Mouse (Mus musculus): Measurements from ENCODE around the gene Rpl23a.

The Rpl23a gene

GRCm38 (mm10) chr11:78167257-78167959 lies 16.0 kb downstream of the Rpl23a start:
- no peak for DNase-seq (ENCODE audit: low spot score in 2 of 2)

DNA sequence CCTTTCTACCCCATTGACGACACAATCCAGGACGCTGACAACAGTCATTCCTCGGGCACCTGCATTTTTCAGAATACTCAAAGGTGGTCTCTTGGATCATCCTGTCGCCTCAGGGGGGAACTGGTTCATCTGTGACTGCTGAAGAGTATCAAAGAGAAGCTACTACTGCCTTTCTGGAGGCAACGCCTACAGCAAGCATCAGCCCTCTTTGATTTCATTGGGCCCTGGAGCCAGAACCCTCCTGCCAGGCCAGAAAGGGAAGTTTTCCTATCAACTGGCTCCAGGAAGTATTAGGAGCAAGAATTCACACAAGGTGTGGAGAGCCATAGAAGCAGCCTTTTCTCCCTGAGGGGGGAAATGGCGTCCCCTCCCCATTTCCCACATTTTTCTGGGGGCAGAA lies 16.7 kb downstream of the Rpl23a start:
- no peak for DNase-seq (ENCODE audit: low spot score in 2 of 2)

DNA sequence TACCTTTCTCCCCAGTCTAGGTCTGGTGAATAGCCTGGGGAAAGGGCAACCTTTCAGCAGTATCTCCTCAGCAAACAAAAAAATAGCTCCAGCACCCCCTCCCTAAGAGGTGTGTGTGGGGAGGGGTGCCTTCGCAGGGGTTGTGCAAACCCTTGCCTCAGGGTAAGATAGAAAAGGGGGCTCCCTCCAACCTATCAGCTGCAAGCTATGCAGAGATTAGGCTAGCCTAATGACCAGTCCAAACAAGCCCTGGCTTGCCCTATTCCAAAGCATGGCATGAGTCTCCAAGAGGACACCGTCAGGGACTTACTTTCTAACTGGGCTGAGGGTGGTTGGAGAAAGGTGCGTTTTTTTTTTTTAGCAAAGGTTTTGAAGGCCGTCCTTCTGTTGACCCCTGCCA lies 17.2 kb downstream of the Rpl23a start:
- DNase-seq (ENCODE audit: low spot score in 2 of 2): no peak

- no peak for DNase-seq (ENCODE audit: low spot score in 2 of 2)
These were observed 17.6 kb downstream of the Rpl23a start for GRCm38 (mm10) chr11:78165761-78166109.

- DNase-seq (ENCODE audit: low spot score in 2 of 2): no peak
These were observed 18.2 kb downstream of the Rpl23a start, which contains the start of gene Traf4 for GRCm38 (mm10) chr11:78164924-78165760. Gene Traf4 (minus strand): TSS chr11:78165589.

- no peak for DNase-seq (ENCODE audit: low spot score in 2 of 2)
These were observed 18.8 kb downstream of the Rpl23a start for GRCm38 (mm10) chr11:78164604-78164923.

GRCm38 (mm10) chr11:78163681-78164603 lies 19.4 kb downstream of the Rpl23a start:
- DNase-seq (ENCODE audit: low spot score in 2 of 2): no peak

DNA sequence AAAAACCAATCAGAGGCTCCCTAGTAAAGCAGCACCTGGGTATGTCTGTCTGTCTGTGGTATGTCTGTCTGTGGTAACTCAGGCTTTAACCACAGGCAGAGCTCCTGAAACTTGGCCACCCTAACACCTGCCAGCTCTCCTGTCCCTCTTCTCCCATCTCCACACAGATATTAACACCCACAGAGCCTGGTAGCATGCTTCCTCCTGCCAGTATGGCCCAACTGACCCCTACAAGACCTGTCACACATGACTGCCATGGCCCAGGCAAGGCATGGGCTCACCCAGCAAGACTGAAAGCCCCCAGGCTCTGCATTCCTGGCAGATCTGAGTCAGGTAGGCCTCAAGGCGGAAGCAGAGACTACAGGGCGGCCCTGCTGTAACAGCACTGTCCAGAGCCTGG lies 20.3 kb downstream of the Rpl23a start:
- no peak for DNase-seq (ENCODE audit: low spot score in 2 of 2)

DNA sequence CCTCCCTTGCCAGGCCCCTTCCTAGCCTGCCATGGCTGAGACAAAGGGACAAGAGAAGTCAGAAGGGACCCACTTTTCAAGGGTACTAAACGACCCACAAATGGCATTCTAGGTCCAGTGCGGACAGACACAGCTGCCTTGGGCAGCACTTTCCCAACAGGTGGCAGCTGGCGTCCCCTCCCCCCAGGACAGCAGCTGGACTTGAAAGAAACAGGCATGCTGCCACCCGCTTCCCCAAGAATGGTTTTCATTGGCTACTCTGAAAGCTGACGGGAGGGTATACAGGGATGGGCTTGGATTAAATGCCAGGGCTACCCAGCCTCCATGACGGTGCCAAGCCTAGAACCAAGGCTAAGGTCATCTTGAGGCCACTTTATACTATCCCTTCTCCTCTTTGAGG lies 20.9 kb downstream of the Rpl23a start:
- DNase-seq (ENCODE audit: low spot score in 2 of 2): no peak

- DNase-seq (ENCODE audit: low spot score in 2 of 2): no peak
These were observed 21.4 kb downstream of the Rpl23a start for GRCm38 (mm10) chr11:78161968-78162367.

- DNase-seq (ENCODE audit: low spot score in 2 of 2): no peak
These were observed 22.2 kb downstream of the Rpl23a start for GRCm38 (mm10) chr11:78161169-78161568.

DNA sequence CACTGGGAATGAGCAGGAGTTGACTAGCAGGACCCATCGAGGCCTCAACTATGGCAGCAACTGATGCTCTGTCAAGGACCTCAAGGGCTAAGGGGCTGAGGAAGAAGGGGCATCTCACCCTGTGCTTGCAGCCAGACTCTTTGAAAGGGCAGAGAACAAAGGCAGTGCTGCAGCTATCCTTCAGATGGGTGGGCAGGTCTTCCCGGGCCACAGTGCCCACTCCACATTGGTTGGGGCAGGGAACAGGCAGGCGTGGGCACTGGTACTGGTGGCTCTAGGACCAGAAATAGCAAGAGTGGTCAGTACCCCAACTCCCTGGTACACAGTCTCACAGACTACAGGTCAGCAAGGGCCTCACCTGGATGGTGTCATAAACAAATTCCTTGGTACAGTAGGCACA lies 22.7 kb downstream of the Rpl23a start:
- no peak for DNase-seq (ENCODE audit: low spot score in 2 of 2)

- no peak for DNase-seq (ENCODE audit: low spot score in 2 of 2)
These were observed 23.2 kb downstream of the Rpl23a start for GRCm38 (mm10) chr11:78160171-78160570.

- DNase-seq (ENCODE audit: low spot score in 2 of 2): no peak
These were observed 23.8 kb downstream of the Rpl23a start for GRCm38 (mm10) chr11:78159557-78159956.

DNA sequence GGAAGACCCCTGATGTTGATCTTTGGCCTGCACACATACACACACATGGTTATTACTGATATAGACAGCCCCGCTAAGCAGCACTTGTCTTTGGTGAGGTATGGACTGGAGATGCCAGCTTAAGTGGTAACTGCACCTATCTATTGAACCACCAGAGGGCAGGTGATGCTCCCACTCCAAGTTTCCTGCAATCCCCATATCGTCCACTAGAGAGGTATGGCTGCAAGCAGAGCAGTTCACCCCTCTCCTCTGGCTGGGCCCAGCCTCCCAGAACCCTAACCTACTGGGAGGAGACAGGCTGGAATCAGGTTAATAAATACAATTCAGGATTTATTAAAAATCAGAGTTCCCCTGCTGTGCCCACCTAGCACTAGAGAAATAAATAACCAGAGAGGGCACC lies 24.3 kb downstream of the Rpl23a start:
- no peak for DNase-seq (ENCODE audit: low spot score in 2 of 2)

DNA sequence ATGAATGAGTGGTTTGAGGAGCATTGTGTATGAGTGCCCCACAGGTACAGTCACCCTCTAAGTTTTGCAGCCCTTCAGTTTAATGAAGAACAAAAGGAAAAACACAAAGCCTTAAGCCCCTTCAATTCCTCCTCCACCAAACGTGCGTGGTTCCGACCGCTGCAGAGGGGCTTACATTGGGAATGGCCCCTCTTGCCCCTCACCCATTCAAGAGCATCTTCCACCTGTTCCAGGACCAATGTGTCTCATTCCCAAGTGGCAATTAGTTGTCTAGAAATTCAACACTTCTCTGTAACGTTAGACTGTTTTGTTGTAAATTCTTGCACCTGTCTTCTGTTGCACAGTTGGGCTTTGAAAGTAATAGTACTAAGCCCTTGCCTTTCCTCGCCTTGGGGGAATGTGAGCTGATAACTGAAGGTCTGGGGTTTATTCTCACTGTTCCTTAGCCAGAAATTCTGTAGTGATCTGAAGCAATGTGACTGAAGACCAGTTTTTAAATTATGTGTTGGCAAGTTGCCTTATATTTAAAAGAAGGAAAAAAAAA lies 27.2 kb downstream of the Rpl23a start:
- no peak for DNase-seq (ENCODE audit: low spot score in 2 of 2)

GRCm38 (mm10) chr11:78155674-78156073 lies 27.7 kb downstream of the Rpl23a start:
- no peak for DNase-seq (ENCODE audit: low spot score in 2 of 2)

- no peak for DNase-seq (ENCODE audit: low spot score in 2 of 2)
These were observed 29.6 kb downstream of the Rpl23a start for GRCm38 (mm10) chr11:78153778-78154177.

DNA sequence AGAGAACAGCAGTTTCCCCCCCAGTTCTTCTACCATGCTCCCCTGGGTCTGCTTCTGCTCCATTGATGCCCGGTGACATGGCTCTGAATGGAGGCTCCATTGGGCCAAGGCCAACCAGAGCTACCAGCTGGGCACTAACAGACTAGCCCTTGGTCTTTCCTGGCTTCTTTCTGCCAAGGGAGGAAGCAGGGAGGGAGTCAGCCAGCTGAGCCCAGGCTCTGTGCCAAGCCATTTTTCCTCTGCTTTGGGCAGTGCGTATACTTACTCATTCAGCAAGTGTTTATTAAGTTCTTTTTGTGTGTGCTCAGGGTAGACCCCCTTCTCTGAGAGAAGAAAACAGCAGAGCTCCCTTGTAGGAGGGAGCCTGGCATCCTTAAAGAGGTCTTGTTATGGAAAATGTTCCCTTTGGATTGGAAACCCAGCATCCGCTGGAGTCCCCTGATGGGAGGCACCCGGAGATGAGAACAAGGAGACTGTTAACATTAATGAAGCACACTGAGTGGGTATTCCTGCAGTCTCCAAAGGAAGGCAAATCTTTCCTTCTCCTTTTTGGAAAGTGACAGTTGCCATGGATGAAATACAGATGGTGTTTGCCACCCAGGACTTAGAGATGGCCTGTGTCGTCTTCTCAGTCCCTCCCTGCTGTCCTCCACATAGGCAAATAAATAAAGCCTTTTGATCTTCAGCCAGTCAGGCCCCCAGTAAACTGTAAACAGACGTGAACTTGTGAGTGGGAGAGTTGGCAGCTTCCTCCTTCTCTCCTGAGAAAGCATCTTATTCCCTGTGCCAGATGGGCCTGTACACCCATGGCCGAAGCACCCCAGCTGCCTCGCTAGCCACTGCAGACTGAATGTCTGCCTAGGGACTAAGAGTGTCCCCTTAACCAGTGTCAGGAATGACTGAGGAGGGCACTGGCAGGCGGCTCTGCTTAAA lies 30.8 kb downstream of the Rpl23a start:
- peak; percentile 75 to 82 for DNase-seq (ENCODE audit: low spot score in 2 of 2)

GRCm38 (mm10) chr11:78151161-78151560 lies 32.2 kb downstream of the Rpl23a start:
- no peak for DNase-seq (ENCODE audit: low spot score in 2 of 2)

All from right cerebral cortex, postnatal 36 days (tissue).